Mouse (Mus musculus) stomach, postnatal 0 days (tissue): Measurements from ENCODE around the gene Krba1.

Experiments used
- CTCF ChIP-seq: IDR thresholded peaks from 2 replicates; pipeline ENCODE4 v1.5.1; 2016; ENCODE audit warnings: antibody characterized with exemption, low read depth, mild to moderate bottlenecking, moderate library complexity
- EP300 ChIP-seq: optimal IDR thresholded peaks from 2 replicates; pipeline ENCODE3; 2016; ENCODE audit warnings: antibody characterized with exemption

DNA sequence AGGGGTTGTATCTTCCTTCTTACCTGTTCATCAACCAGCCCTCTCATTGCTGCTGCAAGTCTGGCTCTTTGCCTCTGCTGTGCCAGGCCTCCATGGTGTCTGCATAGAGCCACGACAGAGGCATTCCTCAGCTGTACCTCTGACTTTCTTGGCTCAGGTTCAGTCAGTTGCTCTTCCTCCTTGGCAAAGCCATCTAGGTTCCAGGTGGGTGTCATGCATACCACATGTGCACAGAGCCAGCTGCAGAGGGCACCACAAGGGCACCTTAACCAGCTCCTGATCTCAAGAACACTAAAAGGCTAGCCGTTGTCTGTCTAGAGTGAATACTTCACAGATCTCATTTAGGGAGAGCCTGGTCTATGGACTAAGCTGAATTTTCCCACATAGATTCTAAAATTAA is 21.1 kb downstream of the Krba1 start:
- TF ChIP-seq CTCF, result no peak
- no peak for TF ChIP-seq EP300
